8 mouse cellular contexts compared by ENCODE assay signal in genomic region chr4:106938506-106939222, GRCm38 (mm10). TPM values are rescaled to one million over a fixed set of nuclear protein-coding genes. Genes with fewer than 3 reads are reported as not detected.
DNase-seq lines count a peak whose midpoint lies in the region; ATAC-seq and TF ChIP-seq lines count a peak whose summit lies in the region.

No protein-coding gene starts in this region.

- no peaks in the 10 kb centered on the region for H3K9me3 ChIP-seq in heart, embryonic 13.5 days
- no peaks in the 10 kb centered on the region for H3K9me3 ChIP-seq in ES-E14 (ENCODE audit: control insufficient read depth, insufficient read depth, low read depth, low read length)
- H3K9me3 ChIP-seq in hindbrain, embryonic 12.5 days (replicated peaks) = no peaks in the 10 kb centered on the region
- H3K9me3 ChIP-seq in midbrain, embryonic 11.5 days (ENCODE audit: control insufficient read depth, low read length) = no peaks in the 10 kb centered on the region

- H3K36me3 ChIP-seq in heart, embryonic 13.5 days = peaks cover 23% of the 10 kb centered on the region; the same call in 1 of the 2 replicates
- H3K36me3 ChIP-seq in ES-E14 (ENCODE audit: control insufficient read depth, insufficient read depth, low read length, poor library complexity, severe bottlenecking) = peaks cover 9% of the 10 kb centered on the region; the same call in 1 of the 2 replicates
- peaks cover 12% of the 10 kb centered on the region; the same call in 1 of the 2 replicates for H3K36me3 ChIP-seq in hindbrain, embryonic 12.5 days
- peaks cover 2% of the 10 kb centered on the region for H3K36me3 ChIP-seq in midbrain, embryonic 11.5 days (ENCODE audit: control insufficient read depth, insufficient read depth, low read length)

- no peak for DNase-seq in heart, adult 18-20 months
- no peak for DNase-seq in ES-E14 (ENCODE audit: low read depth, low spot score)
- peak; percentile 87 for DNase-seq in midbrain, embryonic 11.5 days (ENCODE audit: low spot score, missing footprints)
- DNase-seq in frontal cortex, postnatal 36 days (ENCODE audit: low spot score in 2 of 2) = no peak
- no peak for DNase-seq in yolk sac, embryonic 10.5 days (ENCODE audit: low spot score)

- 0 out of 2 replicates have a peak overlapping the region, but pooled peaks have one; percentile 22 for H3K4me2 ChIP-seq in heart, embryonic 13.5 days
- H3K4me2 ChIP-seq in hindbrain, embryonic 12.5 days (replicated peaks) = peak overlapping the region; percentile 33
- H3K4me2 ChIP-seq in midbrain, embryonic 11.5 days = peak overlapping the region; percentile 33

- in situ Hi-C loops in ES-E14 (cut with MboI; ENCODE audit: low sequenced_read_pairs in 2 of 2, unreplicated experiment in 2 of 2) = no loop called here

- ATAC-seq in heart, embryonic 13.5 days (ENCODE audit: extremely low read depth, insufficient number of reproducible peaks, low FRiP score, low TSS enrichment) = no peak
- ATAC-seq in hindbrain, embryonic 12.5 days (ENCODE audit: low FRiP score) = no peak
- no peak for ATAC-seq in midbrain, embryonic 11.5 days (ENCODE audit: low FRiP score)
- no peak for ATAC-seq in activated CD4-positive, CD25-positive, alpha-beta regulatory T cell, adult 4 months

- H3K4me1 ChIP-seq in heart, embryonic 13.5 days = peaks cover 98% of the 10 kb centered on the region
- H3K4me1 ChIP-seq in ES-E14 (ENCODE audit: control insufficient read depth in 2 of 2, insufficient read depth in 2 of 2, low read length in 2 of 2, poor library complexity in 1 of 2) = peaks cover 16 to 72% of the 10 kb centered on the region in 2 experiments
- H3K4me1 ChIP-seq in hindbrain, embryonic 12.5 days = peaks cover 98% of the 10 kb centered on the region
- H3K4me1 ChIP-seq in midbrain, embryonic 11.5 days (ENCODE audit: control insufficient read depth, insufficient read depth, low read length) = peaks cover 88% of the 10 kb centered on the region

- WGBS in heart, embryonic 13.5 days = 65% methylated on average over 8 of the region's 8 CpGs
- 47% methylated on average over 8 of the region's 8 CpGs for WGBS in hindbrain, embryonic 12.5 days
- 58% methylated on average over 8 of the region's 8 CpGs for WGBS in midbrain, embryonic 11.5 days

- H3K27me3 ChIP-seq in heart, embryonic 13.5 days (replicated peaks) = no peaks in the 10 kb centered on the region
- no peaks in the 10 kb centered on the region for H3K27me3 ChIP-seq in hindbrain, embryonic 12.5 days
- no peaks in the 10 kb centered on the region for H3K27me3 ChIP-seq in midbrain, embryonic 11.5 days (ENCODE audit: control insufficient read depth, insufficient read depth, low read length)

- peak overlapping the region; percentile 63 for H3K9ac ChIP-seq in heart, embryonic 13.5 days
- H3K9ac ChIP-seq in ES-E14 (ENCODE audit: insufficient read depth, low read depth, low read length, poor library complexity, severe bottlenecking) = peak overlapping the region; percentile 12; the same call in 1 of the 2 replicates
- peak overlapping the region; percentile 10; the same call in 1 of the 2 replicates for H3K9ac ChIP-seq in hindbrain, embryonic 12.5 days
- H3K9ac ChIP-seq in midbrain, embryonic 11.5 days (ENCODE audit: low read length) = peak overlapping the region; percentile 46; the same call in 1 of the 2 replicates

- H3K4me3 ChIP-seq in heart, embryonic 13.5 days = no peak overlapping the region
- H3K4me3 ChIP-seq in ES-E14 (ENCODE audit: insufficient read depth in 1 of 2, low read depth in 1 of 2, low read length in 2 of 2, poor library complexity in 1 of 2, severe bottlenecking in 1 of 2) = no peak overlapping the region
- H3K4me3 ChIP-seq in hindbrain, embryonic 12.5 days = no peak overlapping the region
- no peak overlapping the region; the same call in 1 of the 2 replicates for H3K4me3 ChIP-seq in midbrain, embryonic 11.5 days (ENCODE audit: low read depth, low read length)

- H3K27ac ChIP-seq in heart, embryonic 13.5 days (replicated peaks) = peak overlapping the region; percentile 76
- no peak overlapping the region; the same call in 1 of the 2 replicates for H3K27ac ChIP-seq in ES-E14 (ENCODE audit: insufficient read depth, low read depth, low read length, poor library complexity, severe bottlenecking)
- H3K27ac ChIP-seq in hindbrain, embryonic 12.5 days = peak overlapping the region; percentile 87
- peak overlapping the region; percentile 76 for H3K27ac ChIP-seq in midbrain, embryonic 11.5 days (ENCODE audit: low read depth, low read length)

TF ChIP-seq in ES-E14, 5 proteins besides CTCF, POLR2A, EP300 and RAD21:
- TF ChIP-seq MAFK (IDR thresholded peaks at IDR 0.05; ENCODE audit: insufficient read depth, low read depth, low read length) (no peak), ZC3H11A (IDR thresholded peaks at IDR 0.05; ENCODE audit: borderline replicate concordance, low read depth, low read length) (no peak), CHD2 (IDR thresholded peaks at IDR 0.05; ENCODE audit: low read depth, low read length) (no peak), ZNF384 (IDR thresholded peaks at IDR 0.05; ENCODE audit: low read depth, low read length) (no peak), HCFC1 (IDR thresholded peaks at IDR 0.05; ENCODE audit: borderline replicate concordance, insufficient read depth, low read length) (no peak)

RNA-seq across cellular contexts. Expression of gene Ssbp3, which starts 28.2 kb away (rescaled TPM):
- 59.8 and 61.9 TPM in 2 replicates for polyA plus RNA-seq in heart, embryonic 13.5 days (2015; fragmentation: Nextera tagmentation; extraction: Ambion mirVana)
- 10 to 100 TPM; 27.5 to 37.9 TPM for total RNA-seq in heart, adult 18-20 months (2021)
- 42.3 and 42.6 TPM in 2 replicates for total RNA-seq in ES-E14 (2012; rRNA removed)
- polyA plus RNA-seq in hindbrain, embryonic 12.5 days (2016; fragmentation: Nextera tagmentation; extraction: Ambion mirVana) = 285 and 302 TPM in 2 replicates
- polyA plus RNA-seq in midbrain, embryonic 11.5 days (2014; fragmentation: Nextera tagmentation; extraction: Ambion mirVana) = 124 and 132 TPM in 2 replicates
- 10 to 100 TPM; 42.9 to 48.0 TPM for polyA plus RNA-seq in activated CD4-positive, CD25-positive, alpha-beta regulatory T cell, adult 4 months (2017; shearing (Covaris generic))

Comparison
In these comparisons a context has a peak if more than half of its experiments do, and no peak if none do; other contexts are left out.
1. H3K9ac ChIP-seq: peak in every context shown above with its lines; median percentile 63 in heart, embryonic 13.5 days; 46 in midbrain, embryonic 11.5 days; 12 in ES-E14; 10 in hindbrain, embryonic 12.5 days.